Mouse (Mus musculus): ENCODE measurements around the gene AI597479.

AI597479 gene

GRCm38 (mm10) chr1:43163467-43164418, 65.2 kb downstream of the AI597479 start:
- peak in 1 of 2 experiments; percentile 23 for DNase-seq

DNA sequence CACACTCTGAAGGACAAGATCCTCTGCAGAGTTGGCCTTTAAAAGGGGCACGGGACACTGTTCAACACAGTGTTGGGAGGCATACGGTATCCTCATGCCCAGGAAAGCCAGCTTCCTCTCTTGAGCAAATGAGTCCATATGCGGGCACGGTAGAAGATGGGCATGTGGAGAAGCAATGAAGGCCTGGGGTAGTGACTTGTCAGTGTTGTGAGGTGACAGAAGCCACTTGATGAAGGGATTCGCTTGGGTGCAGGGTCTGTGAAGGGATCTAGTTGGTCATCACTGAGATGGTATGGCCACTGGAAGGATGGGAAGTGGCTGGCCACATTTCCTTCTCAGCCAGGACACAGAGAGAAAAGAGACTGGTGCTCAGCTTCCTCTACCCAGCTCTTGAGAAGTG, 66.1 kb downstream of the AI597479 start:
- no peak for DNase-seq
